Mouse (Mus musculus): Measurements from ENCODE around the gene Hcn3.

GRCm38 (mm10) chr3:89176421-89176820 lies 16.4 kb upstream of the Hcn3 start:
- TF ChIP-seq CTCF (IDR thresholded peaks at IDR 0.05) (no peak), EP300 (IDR thresholded peaks at IDR 0.05; ENCODE audit: insufficient read depth, low read depth, low read length) (no peak)
